Mouse (Mus musculus) lung, postnatal 0 days (tissue): ENCODE measurements around the gene Sec16b.

Experiments used
- CTCF ChIP-seq: IDR thresholded peaks from 2 replicates; pipeline ENCODE4 v1.5.1; 2016; ENCODE audit warnings: antibody characterized with exemption, mild to moderate bottlenecking
- EP300 ChIP-seq: IDR thresholded peaks from 2 replicates; pipeline ENCODE4 v1.6.1; 2016; ENCODE audit warnings: antibody characterized with exemption, mild to moderate bottlenecking, control low read depth

GRCm38 (mm10) chr1:157480901-157481300, 25.6 kb upstream of the Sec16b start:
- TF ChIP-seq CTCF (no peak), EP300 (no peak)
